Mouse (Mus musculus): ENCODE measurements around the gene Lgsn.

The Lgsn gene

GRCm38 (mm10) chr1:31176101-31176500, at the start of gene Lgsn:
TSS of gene Lgsn (plus strand) at chr1:31176401.
- no peak for DNase-seq

GRCm38 (mm10) chr1:31138387-31138786, 37.8 kb upstream of the Lgsn start:
- DNase-seq = no peak

GRCm38 (mm10) chr1:31142288-31143094, 33.7 kb upstream of the Lgsn start:
- peak in 1 of 2 experiments; percentile 7 for DNase-seq

GRCm38 (mm10) chr1:31143571-31143970, 32.6 kb upstream of the Lgsn start:
- no peak for DNase-seq

GRCm38 (mm10) chr1:31149671-31150070, 26.5 kb upstream of the Lgsn start:
- peak in 1 of 2 experiments; percentile 14 for DNase-seq

GRCm38 (mm10) chr1:31150546-31150945, 25.7 kb upstream of the Lgsn start:
- no peak for DNase-seq

GRCm38 (mm10) chr1:31152799-31153426, 23.3 kb upstream of the Lgsn start:
- peak in 1 of 2 experiments; percentile 12 for DNase-seq

GRCm38 (mm10) chr1:31153793-31154349, 22.3 kb upstream of the Lgsn start:
- peak; percentile 28 to 56 for DNase-seq

GRCm38 (mm10) chr1:31156185-31156584, 20.0 kb upstream of the Lgsn start:
- DNase-seq = no peak

GRCm38 (mm10) chr1:31156884-31157283, 19.3 kb upstream of the Lgsn start:
- no peak for DNase-seq

GRCm38 (mm10) chr1:31164527-31165189, 11.5 kb upstream of the Lgsn start:
- DNase-seq = no peak

- DNase-seq = no peak
These were observed 10.7 kb upstream of the Lgsn start for GRCm38 (mm10) chr1:31165326-31166121.

GRCm38 (mm10) chr1:31175401-31175800, 800 bp upstream of the Lgsn start:
- no peak for DNase-seq

- no peak for DNase-seq
These were observed 2.1 kb downstream of the Lgsn start for GRCm38 (mm10) chr1:31178264-31178663.

GRCm38 (mm10) chr1:31190237-31190866, 14.2 kb downstream of the Lgsn start:
- no peak for DNase-seq

GRCm38 (mm10) chr1:31195633-31196032, 19.4 kb downstream of the Lgsn start:
- DNase-seq = no peak

GRCm38 (mm10) chr1:31196959-31197358, 20.8 kb downstream of the Lgsn start:
- no peak for DNase-seq

GRCm38 (mm10) chr1:31203771-31204170, 27.6 kb downstream of the Lgsn start:
- no peak for DNase-seq

- no peak for DNase-seq
These were observed 29.1 kb downstream of the Lgsn start for GRCm38 (mm10) chr1:31205346-31205745.

- no peak for DNase-seq
These were observed 29.6 kb downstream of the Lgsn start for GRCm38 (mm10) chr1:31205770-31206169.

- DNase-seq = peak in 1 of 2 experiments; percentile 27
These were observed 33.9 kb downstream of the Lgsn start for GRCm38 (mm10) chr1:31210144-31210543.

GRCm38 (mm10) chr1:31214831-31215230, 38.6 kb downstream of the Lgsn start:
- no peak for DNase-seq
